Mouse (Mus musculus) lung, adult 2 months (tissue): ENCODE results near the gene Ctdsp1.

ENCODE experiments used
- CTCF ChIP-seq: fragments of 200-500 bp; IDR thresholded peaks from 2 replicates; pipeline ENCODE4 v1.5.1; 2011; ENCODE audit warnings: mild to moderate bottlenecking, low read length, control low read depth; ENCODE audit not compliant: insufficient read depth
- POLR2A ChIP-seq: fragments of 200-500 bp; IDR thresholded peaks from 2 replicates; pipeline ENCODE4 v1.6.1; 2011; ENCODE audit warnings: low read depth, mild to moderate bottlenecking, control low read depth, low read length, borderline replicate concordance; ENCODE audit errors: extremely low read depth

GRCm38 (mm10) chr1:74383385-74383784 is 7.9 kb upstream of the Ctdsp1 start:
- TF ChIP-seq POLR2A = no peak
- no peak for TF ChIP-seq CTCF
